Mouse (Mus musculus): ENCODE results near the gene Vac14.

The Vac14 gene

GRCm38 (mm10) chr8:110678989-110679388 lies 60.6 kb downstream of the Vac14 start:
- DNase-seq (ENCODE audit: extremely low spot score, low spot score): no peak

DNA sequence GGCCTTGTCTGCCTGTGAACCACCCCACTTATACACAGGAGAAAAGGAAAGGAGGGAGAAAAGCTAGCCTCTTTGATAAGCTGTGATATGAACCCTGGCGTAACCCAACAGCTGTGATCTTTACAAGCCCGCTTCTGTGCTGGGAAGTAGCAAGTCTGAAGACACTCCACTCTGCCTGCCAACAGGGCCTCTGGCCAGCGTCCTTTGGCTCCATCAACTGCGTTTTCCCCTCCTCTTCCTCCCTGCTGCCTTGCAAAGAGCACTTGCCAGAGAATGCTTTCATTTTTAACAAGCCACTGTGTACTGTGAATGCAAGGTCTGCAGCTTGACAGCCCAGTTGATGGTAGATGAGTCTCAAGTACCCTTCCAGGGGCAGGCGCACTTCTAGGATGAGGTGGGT lies 69.3 kb downstream of the Vac14 start:
- no peak for DNase-seq (ENCODE audit: extremely low spot score, low spot score)

GRCm38 (mm10) chr8:110689961-110690360 lies 71.6 kb downstream of the Vac14 start:
- DNase-seq (ENCODE audit: extremely low spot score, low spot score): no peak

GRCm38 (mm10) chr8:110694226-110694625 lies 75.8 kb downstream of the Vac14 start:
- DNase-seq (ENCODE audit: extremely low spot score, low spot score): no peak

DNA sequence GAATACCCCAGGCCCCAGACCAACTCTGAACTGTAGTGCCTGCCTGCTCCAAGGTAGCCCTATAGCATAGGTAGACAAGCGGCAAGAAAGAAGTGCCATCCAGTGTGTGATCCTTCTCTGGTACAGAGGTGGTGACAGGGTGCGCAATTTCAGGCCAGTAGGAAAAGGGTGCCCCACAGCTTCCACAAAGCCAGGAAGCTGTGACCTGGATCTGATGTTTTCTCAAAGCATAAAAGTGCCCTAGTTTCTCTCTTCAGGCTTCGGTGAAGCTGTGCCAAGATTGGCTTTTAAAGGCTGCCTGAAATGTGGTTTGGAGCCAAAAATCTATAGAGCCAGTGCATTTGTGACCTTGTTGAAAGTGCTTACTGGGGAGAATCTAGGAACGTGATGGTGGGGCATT lies 76.4 kb downstream of the Vac14 start:
- DNase-seq (ENCODE audit: extremely low spot score, low spot score): no peak

- DNase-seq (ENCODE audit: extremely low spot score, low spot score): no peak
Observed at GRCm38 (mm10) chr8:110695431-110695830, 77.0 kb downstream of the Vac14 start.

DNA sequence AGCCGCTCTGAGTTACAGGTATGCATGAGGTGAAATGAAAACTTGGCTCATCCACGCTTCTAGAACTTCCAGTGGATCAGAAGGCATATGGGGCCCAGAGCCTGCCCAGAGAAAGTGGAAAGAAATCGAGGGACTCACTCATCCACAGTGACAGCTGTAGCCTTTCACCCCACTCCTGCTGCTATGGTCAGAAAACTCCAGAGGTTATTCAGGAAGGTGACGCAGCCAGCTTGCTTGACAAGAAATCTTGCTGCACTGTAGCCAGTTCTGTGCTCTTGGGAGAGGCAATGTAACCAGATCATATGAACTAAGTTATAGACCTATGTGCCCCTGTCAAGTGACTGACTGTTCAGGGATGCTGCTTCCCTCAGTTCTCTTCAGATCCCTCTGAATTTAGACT lies 77.7 kb downstream of the Vac14 start:
- DNase-seq (ENCODE audit: extremely low spot score, low spot score): no peak

- no peak for DNase-seq (ENCODE audit: extremely low spot score, low spot score)
Observed at GRCm38 (mm10) chr8:110697571-110697970, 79.2 kb downstream of the Vac14 start.

GRCm38 (mm10) chr8:110698098-110698497 lies 79.7 kb downstream of the Vac14 start:
- no peak for DNase-seq (ENCODE audit: extremely low spot score, low spot score)

DNA sequence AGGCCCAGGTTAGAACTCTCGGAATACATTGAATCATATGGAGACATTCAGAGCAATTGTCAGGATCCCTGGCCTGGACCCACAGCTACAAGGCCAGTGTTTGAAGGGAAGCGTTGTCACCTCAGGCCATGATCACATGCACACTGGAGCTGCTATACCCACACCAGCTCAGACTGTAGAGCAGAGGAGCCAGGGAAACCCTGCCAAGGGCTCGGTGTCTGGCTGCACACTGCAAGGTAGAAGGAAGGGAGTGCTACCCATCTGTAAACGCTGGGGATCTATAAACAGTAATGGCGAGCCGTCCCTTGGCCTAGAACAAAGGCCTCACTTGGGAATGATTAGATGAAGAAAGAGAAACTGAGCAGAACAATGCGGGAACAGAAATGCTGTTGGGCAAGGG lies 81.1 kb downstream of the Vac14 start:
- no peak for DNase-seq (ENCODE audit: extremely low spot score, low spot score)

DNA sequence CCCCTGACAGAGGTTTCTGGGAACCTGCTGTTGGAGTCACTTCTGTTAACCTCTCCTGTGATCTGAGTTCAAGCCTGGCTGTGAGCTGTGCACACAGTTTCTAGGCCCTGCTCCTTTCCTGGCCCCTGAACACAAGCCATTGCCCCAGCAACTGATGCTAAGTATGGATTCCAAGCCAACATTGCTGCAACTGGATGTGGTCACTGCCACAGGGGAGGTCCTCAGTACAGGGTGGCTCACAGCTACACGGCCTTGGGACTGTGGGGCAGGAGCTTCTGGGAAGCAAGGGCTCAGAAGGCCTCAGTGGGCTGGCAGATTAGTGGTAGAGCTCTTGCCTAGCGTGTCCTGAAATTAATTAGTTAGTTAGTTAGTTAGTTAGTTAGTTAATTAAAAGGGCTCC lies 82.2 kb downstream of the Vac14 start:
- DNase-seq (ENCODE audit: extremely low spot score, low spot score): no peak

GRCm38 (mm10) chr8:110702636-110703459 lies 84.5 kb downstream of the Vac14 start:
- DNase-seq (ENCODE audit: extremely low spot score, low spot score): no peak

GRCm38 (mm10) chr8:110703460-110704061 lies 85.2 kb downstream of the Vac14 start:
- no peak for DNase-seq (ENCODE audit: extremely low spot score, low spot score)

- DNase-seq (ENCODE audit: extremely low spot score, low spot score): no peak
Observed at GRCm38 (mm10) chr8:110704103-110704502, 85.7 kb downstream of the Vac14 start.

DNA sequence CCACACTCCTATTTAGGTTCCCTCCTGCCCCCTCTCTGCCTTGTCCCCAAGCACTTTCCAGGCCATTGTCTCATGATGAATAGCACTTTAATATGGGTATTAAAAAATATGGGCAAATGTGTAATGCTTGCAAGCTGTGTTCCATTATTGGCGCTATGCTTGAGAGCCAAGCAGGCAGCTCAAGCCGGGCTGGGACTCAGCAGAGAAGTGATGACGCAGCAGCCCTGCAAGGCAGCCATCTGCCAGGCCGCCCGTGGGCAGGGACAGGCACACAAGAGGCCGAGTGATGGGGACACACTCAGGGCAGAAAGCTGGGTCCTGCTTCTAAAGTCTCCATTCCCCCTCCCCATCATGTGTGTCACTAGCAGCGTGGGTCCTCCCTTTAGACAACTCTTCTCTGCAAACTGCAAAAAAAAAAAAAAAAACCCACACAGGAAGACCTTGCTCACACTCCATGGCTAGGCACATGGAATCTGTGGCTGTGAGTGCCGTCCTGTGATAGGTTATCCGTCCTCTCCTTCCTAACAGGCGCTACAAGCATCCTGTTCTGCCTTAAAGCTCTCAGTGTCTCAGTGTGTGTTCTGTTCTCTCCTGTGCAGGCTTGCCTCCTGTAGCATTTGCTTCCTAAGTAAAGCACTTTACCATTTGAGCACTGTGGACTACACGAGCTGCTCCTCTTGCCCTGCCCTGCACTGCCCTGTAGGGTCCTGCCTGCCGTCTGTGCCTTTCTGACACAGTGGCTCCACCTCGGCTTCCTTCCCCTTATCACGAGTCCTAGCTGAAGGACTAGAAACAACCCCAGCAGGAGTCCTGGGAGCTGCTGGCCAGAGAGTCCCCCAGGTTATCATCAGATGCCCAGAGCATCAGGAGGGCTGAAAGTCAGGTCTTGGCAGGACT lies 87.3 kb downstream of the Vac14 start:
- DNase-seq (ENCODE audit: extremely low spot score, low spot score): no peak

DNA sequence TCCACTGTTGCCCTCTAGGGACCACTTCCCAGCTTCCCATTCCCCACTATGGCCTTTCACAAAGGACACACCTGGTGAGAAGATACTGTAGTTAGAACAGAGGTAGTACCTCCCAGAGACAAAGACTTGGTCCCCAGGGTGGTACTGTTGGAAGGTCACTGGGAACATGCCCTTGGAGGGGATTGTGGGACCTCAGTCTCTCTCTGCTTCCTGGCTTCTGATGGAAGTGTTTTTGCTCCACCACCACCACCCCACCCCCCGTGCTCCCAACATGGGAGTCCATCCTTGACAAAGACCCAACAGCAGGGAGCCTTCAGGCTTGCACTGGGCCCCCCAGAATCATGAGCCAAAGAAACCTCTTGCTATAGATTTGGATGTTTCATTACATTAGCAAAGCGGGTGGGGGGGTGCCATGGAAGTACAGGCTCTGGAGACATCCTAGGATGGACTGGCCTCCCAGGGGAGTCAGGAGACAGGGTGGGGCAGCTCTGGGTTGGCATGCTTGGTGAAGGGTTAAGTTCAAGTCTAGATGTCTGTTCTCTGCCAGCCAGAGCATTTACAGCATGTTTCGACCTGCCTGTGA lies 88.0 kb downstream of the Vac14 start:
- no peak for DNase-seq (ENCODE audit: extremely low spot score, low spot score)

DNA sequence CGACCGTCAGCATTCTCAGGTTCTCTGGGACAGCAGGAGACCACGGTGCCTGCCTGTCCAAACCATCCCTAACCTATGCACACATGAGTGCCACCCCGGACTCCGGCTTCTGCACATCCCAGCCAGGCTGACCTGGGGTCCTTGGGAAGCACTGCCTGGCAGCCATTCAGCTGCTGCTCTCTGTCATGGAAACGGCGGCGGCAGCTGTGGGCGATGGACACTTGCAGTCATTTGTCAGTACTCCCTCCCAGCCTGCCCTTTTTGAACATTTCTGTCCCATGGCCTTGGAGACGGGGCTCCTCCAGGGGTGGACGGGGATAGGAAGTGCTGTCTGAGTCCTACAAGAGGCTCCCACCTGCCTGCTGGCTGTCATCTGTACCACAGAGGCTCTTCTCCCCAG lies 90.0 kb downstream of the Vac14 start:
- DNase-seq (ENCODE audit: extremely low spot score, low spot score): no peak

GRCm38 (mm10) chr8:110710593-110710992 lies 92.2 kb downstream of the Vac14 start:
- DNase-seq (ENCODE audit: extremely low spot score, low spot score): no peak

DNA sequence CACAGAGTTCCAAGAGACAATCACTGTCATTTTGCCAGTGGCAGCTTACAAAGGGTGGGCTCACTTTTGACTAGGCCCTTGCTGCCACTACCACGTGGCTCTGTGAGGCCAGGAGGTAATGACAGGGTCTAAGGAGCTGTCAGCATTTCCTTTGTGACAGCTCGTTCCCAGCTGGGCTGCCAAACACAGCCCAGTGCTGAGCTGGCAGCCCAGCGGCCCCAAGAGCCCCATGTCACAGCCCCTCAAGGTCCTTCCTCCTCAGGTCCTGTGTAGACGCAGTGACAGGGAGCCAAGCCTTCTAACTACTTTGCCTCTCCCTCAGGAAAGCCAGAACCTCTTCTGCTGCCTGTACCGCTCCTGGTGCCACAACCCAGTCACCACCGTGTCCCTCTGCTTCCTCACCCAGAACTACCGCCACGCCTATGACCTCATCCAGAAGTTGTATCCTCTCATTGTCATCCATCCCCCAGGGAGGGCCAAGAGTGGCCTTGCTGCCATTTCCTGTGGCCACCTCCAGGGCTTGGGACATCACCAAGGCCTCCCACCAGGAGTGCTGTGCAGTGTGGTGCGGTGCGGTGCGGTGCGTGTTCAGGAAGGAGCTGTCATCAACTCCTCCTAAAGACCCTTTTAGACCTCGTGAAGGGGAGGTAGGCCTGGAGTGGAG lies 93.0 kb downstream of the Vac14 start:
- no peak for DNase-seq (ENCODE audit: extremely low spot score, low spot score)

- DNase-seq (ENCODE audit: extremely low spot score, low spot score): no peak
Observed at GRCm38 (mm10) chr8:110713073-110713472, 94.7 kb downstream of the Vac14 start.

All from neural tube, embryonic 10.5 days (tissue).